Mouse (Mus musculus): ENCODE results near the gene Gm6882. TPM values are rescaled to one million over a fixed set of nuclear protein-coding genes. Genes with fewer than 3 reads are reported as not detected.

The Gm6882 gene
- not detected for total RNA-seq (2023)

GRCm38 (mm10) chr7:21432645-21433044, at the start of gene Gm6882:
TSS of gene Gm6882 (minus strand) at chr7:21432745.

Other genes starting within 250 kb of the Gm6882 start
- gene Gm5157, start 242.3 kb downstream of the Gm6882 start, total RNA-seq (2023): not detected
- gene Vmn1r124, start 172.1 kb downstream of the Gm6882 start, total RNA-seq (2023): not detected
- gene Vmn1r125, start 160.6 kb downstream of the Gm6882 start, total RNA-seq (2023): not detected
- not detected for gene Vmn1r126, start 131.3 kb downstream of the Gm6882 start, total RNA-seq (2023)
- gene Vmn1r127, start 112.9 kb downstream of the Gm6882 start, total RNA-seq (2023): not detected
- gene Vmn1r128, start 83.4 kb downstream of the Gm6882 start, total RNA-seq (2023): not detected
- gene Vmn1r129, start 71.5 kb downstream of the Gm6882 start, total RNA-seq (2023): not detected
- not detected for gene Vmn1r130, start 79.0 kb upstream of the Gm6882 start, total RNA-seq (2023)
- gene Vmn1r131, start 113.3 kb upstream of the Gm6882 start, total RNA-seq (2023): not detected
- gene Vmn1r132, start 181.3 kb upstream of the Gm6882 start, total RNA-seq (2023): not detected

Measured in CD8-positive naive resting alpha-beta T cell, adult 57 days (primary cell).